Mouse (Mus musculus) NIH3T3 (cell line): ENCODE measurements around the gene Stub1.
"Not testable (repeated sequence)": the region's sequence is repeated elsewhere in the genome, so short reads cannot be mapped to it uniquely, and the experiment has no call there.

Experiments
- DNase-seq: peaks from one replicate; pipeline ENCODE4 v3.0.0-alpha.2; 2012; ENCODE audit warnings: low read depth

The Stub1 gene

GRCm38 (mm10) chr17:25833291-25833663 is at the start of gene Stub1:
Stub1 (minus strand) TSS chr17:25833404.
- peak; percentile 98 for DNase-seq

- DNase-seq, result no peak
Measured at GRCm38 (mm10) chr17:25882306-25882705, 49.1 kb upstream of the Stub1 start.

GRCm38 (mm10) chr17:25881691-25882090 is 48.5 kb upstream of the Stub1 start:
- no peak for DNase-seq

GRCm38 (mm10) chr17:25880913-25881641 is 47.9 kb upstream of the Stub1 start:
- no peak for DNase-seq

GRCm38 (mm10) chr17:25880196-25880910 is 47.1 kb upstream of the Stub1 start, which contains the start of gene Wfikkn1:
Wfikkn1 (minus strand) TSS chr17:25880858.
- DNase-seq, result no peak

GRCm38 (mm10) chr17:25879750-25880149 is 46.5 kb upstream of the Stub1 start:
- DNase-seq, result no peak

- peak; percentile 61 for DNase-seq
Measured at GRCm38 (mm10) chr17:25879261-25879660, 46.1 kb upstream of the Stub1 start.

GRCm38 (mm10) chr17:25878611-25879180 is 45.5 kb upstream of the Stub1 start:
- DNase-seq, result no peak

- DNase-seq, result no peak
Measured at GRCm38 (mm10) chr17:25877741-25878610, 44.8 kb upstream of the Stub1 start.

- no peak for DNase-seq
Measured at GRCm38 (mm10) chr17:25877025-25877424, 43.8 kb upstream of the Stub1 start.

GRCm38 (mm10) chr17:25876347-25876915 is 43.2 kb upstream of the Stub1 start:
- DNase-seq, result no peak

GRCm38 (mm10) chr17:25875171-25876136 is 42.2 kb upstream of the Stub1 start:
- DNase-seq, result peak; percentile 94

- DNase-seq, result peak; percentile 98
Measured at GRCm38 (mm10) chr17:25874721-25875170, 41.5 kb upstream of the Stub1 start, which contains the start of gene Mettl26. Mettl26 (plus strand) TSS chr17:25875074.

- DNase-seq, result no peak
Measured at GRCm38 (mm10) chr17:25874148-25874720, 41.0 kb upstream of the Stub1 start.

- no peak for DNase-seq
Measured at GRCm38 (mm10) chr17:25873405-25874147, 40.4 kb upstream of the Stub1 start.

GRCm38 (mm10) chr17:25872676-25873075 is 39.5 kb upstream of the Stub1 start:
- no peak for DNase-seq

- not testable (repeated sequence) for DNase-seq
Measured at GRCm38 (mm10) chr17:25871566-25871965, 38.4 kb upstream of the Stub1 start.

- DNase-seq, result no peak
Measured at GRCm38 (mm10) chr17:25869954-25870353, 36.8 kb upstream of the Stub1 start.

- DNase-seq, result no peak
Measured at GRCm38 (mm10) chr17:25869498-25869897, 36.3 kb upstream of the Stub1 start.
